Mouse (Mus musculus) stomach, embryonic 15.5 days (tissue): ENCODE data around the gene Yrdc. TPM values are rescaled to one million over a fixed set of nuclear protein-coding genes. Genes with fewer than 3 reads are reported as not detected.

Experiments used
- ATAC-seq: fragments of 200-750 bp; cut with Nextera tagmentation; 2 replicates; pipeline ENCODE4 v1.8.0; 2017; ENCODE audit warnings: low read depth, moderate number of reproducible peaks, moderate TSS enrichment; ENCODE audit not compliant: insufficient read depth, low FRiP score
- H3K27ac ChIP-seq: fragments of 300-500 bp; sonication (generic); 2 replicates; pipeline ENCODE4 v1.5.1; 2015; ENCODE audit warnings: mild to moderate bottlenecking, inconsistent platforms
- H3K27me3 ChIP-seq: fragments of 300-500 bp; sonication (generic); replicated peaks from 2 replicates; pipeline ENCODE4 v1.6.1; 2015; ENCODE audit warnings: inconsistent platforms
- H3K36me3 ChIP-seq: fragments of 300-500 bp; sonication (generic); 2 replicates; pipeline ENCODE4 v1.6.1; 2015; ENCODE audit warnings: inconsistent platforms
- H3K4me1 ChIP-seq: fragments of 300-500 bp; sonication (generic); 2 replicates; pipeline ENCODE4 v1.6.1; 2015; ENCODE audit warnings: inconsistent platforms
- H3K4me2 ChIP-seq: fragments of 300-500 bp; sonication (generic); 2 replicates; pipeline ENCODE4 v1.6.1; 2015; ENCODE audit warnings: mild to moderate bottlenecking, inconsistent platforms
- H3K4me3 ChIP-seq: fragments of 300-500 bp; sonication (generic); replicated peaks from 2 replicates; pipeline ENCODE4 v1.5.1; 2015; ENCODE audit warnings: inconsistent platforms
- H3K9ac ChIP-seq: fragments of 300-500 bp; sonication (generic); 2 replicates; pipeline ENCODE4 v1.6.1; 2015; ENCODE audit warnings: inconsistent platforms
- H3K9me3 ChIP-seq: fragments of 300-500 bp; sonication (generic); 2 replicates; pipeline ENCODE4 v1.6.1; 2016; ENCODE audit warnings: inconsistent platforms
- WGBS: fragments of 180-500 bp; shearing (Covaris S2); methylation state at CpG from one replicate; pipeline ENCODE4 v1.1.7; 2015; 5-methylcytosine and 5-hydroxymethylcytosine counted together
- polyA plus RNA-seq: library from polyadenylated mRNA; unstranded; fragments of >200 nt; fragmentation: Nextera tagmentation; extraction: Ambion mirVana; gene quantifications from 2 replicates; pipeline ENCODE4 v1.2.1, GENCODE M21; 2015

Gene Yrdc
- 34.2 and 36.1 TPM in 2 replicates for polyA plus RNA-seq

DNA sequence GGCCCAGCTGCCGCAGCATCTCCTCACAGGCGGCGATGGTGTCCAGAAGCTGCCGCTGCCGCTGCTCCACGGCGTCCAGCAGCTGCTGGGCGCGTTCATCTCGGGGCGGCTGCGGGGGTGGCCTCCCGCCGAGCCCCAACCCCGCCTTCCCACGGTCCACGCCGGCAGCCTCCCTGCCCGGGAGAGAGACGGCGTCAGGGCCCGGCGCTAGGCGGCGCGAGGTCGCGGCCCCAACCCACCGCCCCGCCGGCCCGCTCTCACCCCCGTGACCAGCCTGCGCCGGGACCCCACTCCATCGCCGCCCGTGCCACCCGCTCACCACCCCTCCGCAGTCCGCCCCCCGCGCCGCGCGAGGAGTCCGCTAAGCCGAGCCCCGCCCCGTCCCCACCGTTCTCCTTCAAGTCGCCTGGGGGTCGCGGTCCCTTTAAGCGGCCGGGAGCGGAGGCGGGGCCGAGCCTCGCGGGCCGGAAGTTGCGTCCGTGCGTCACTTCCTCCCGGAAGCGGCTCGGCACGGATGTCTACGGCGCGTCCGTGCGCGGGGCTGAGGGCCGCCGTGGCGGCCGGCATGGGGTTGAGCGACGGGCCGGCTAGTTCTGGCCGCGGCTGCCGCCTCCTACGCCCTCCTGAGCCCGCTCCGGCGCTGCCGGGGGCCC lies at the start of gene Yrdc:
Gene Yrdc, plus strand, starts transcription at position 419 of the 653 bp plus-strand sequence.
- H3K9me3 ChIP-seq: no peaks in the 10 kb centered on the region
- peaks cover 22% of the 10 kb centered on the region for H3K4me1 ChIP-seq
- peaks cover 18% of the 10 kb centered on the region for H3K36me3 ChIP-seq
- ATAC-seq: peak; percentile 94
- peak within 1 kb of the TSS; percentile 94 for H3K27ac ChIP-seq
- peak within 1 kb of the TSS; percentile 81 for H3K4me2 ChIP-seq
- H3K4me3 ChIP-seq: peak within 1 kb of the TSS; percentile 98
- under 1% methylated on average over 85 of the region's 90 CpGs for WGBS
- no peaks in the 10 kb centered on the region for H3K27me3 ChIP-seq
- peak within 1 kb of the TSS; percentile 76 for H3K9ac ChIP-seq

DNA sequence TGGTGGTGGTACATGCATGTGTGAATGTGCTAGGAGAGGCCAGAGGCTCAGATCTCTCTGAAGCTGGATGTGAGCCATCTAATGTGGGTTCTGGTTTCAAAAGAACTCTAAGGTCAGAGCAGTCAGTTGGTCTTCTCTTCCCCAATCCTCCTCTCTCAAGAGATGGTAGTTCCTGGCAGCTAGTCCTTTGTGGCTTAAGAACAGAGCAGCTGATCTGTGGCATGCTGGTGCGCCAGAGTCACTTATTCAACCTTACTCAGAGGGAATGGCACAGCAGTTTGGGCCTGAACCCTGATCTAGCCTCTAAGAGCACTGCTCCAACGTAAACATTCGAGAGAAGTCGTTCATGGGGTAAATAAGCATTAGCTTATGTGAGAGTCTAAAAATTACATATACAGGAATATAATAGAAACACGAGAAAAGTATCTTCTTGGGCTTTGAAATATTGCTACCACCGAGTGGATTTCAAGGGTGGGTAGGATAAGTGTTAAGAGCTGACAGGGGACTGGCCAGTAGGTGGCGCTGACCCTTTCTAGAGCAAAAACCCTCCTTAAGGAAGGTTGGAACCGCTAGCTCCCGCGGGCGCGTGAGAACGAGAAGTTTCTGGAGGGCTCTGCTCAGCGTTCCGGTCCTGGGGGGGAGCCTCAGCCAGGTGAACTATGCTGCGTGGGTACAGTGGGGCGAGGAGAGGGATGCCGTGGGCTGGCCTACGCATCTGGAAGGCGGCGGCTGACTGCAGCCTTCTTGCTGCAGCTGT lies 48.7 kb upstream of the Yrdc start, which contains the start of gene Mtf1:
Gene Mtf1, plus strand, starts transcription at position 553 of the 757 bp plus-strand sequence.
- Histone ChIP-seq H3K4me2 (peak within 1 kb of the TSS; percentile 84), H3K4me1 (peaks cover 15% of the 10 kb centered on the region), H3K9ac (peak within 1 kb of the TSS; percentile 89), H3K4me3 (peak within 1 kb of the TSS; percentile 96), H3K9me3 (no peaks in the 10 kb centered on the region), H3K27ac (peak within 1 kb of the TSS; percentile 99), H3K36me3 (peaks cover 38% of the 10 kb centered on the region; the same call in 1 of the 2 replicates), H3K27me3 (no peaks in the 10 kb centered on the region)
- ATAC-seq: peak; percentile 70
- WGBS: 3% methylated on average over 21 of the region's 21 CpGs

DNA sequence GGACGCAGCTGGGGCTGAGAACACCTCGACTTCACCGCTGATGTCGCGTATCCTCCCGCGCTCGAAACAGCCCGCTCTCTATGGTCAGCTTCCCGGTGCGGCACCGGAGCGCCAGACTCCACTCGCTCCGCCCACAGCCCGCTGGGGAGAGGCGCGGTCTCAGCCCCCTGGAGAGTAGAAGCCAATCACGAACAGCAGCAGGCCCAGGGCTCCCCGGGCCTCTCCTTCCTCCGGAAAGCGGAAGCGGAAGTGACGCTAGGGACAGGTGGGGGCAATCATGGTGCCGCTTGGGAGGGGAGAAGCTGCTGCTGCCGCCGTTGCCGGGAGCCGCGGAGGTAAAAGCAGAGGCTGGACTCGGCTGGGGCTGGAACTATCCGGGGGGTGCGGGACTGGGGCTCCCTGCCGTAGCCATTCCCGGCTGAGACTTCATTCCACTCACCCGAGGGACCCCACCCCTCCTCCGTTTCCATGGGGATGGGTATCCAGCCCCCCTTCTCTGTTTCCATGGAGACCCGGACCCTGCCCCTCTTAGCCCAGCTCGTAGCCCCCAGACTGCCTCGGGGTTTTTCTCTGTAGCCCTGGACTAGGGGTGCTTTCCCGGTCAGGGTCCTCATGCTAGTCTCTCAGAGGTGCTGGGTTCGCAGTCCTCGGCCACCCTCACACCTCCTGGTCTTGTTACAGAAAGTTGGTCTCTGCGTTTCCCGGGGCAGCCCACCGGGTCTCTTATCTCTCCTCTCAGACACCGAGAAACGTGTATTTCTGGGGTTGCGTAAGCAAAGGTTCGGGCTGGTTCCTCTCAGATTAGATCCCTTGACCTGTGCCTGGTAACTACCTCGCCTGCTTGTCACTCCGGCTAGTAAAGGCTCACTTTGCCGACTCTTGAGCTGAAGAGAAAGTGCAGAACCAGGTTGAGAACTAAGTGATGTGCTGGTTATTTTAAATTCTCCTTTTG lies 47.9 kb upstream of the Yrdc start:
- H3K36me3 ChIP-seq: peaks cover 38% of the 10 kb centered on the region; the same call in 1 of the 2 replicates
- no peaks in the 10 kb centered on the region for H3K9me3 ChIP-seq
- WGBS: 1% methylated on average over 53 of the region's 53 CpGs
- peak overlapping the region; percentile 96 for H3K4me3 ChIP-seq
- ATAC-seq: peak; percentile 100
- H3K27me3 ChIP-seq: no peaks in the 10 kb centered on the region
- peak overlapping the region; percentile 89 for H3K9ac ChIP-seq
- H3K27ac ChIP-seq: peak overlapping the region; percentile 99
- H3K4me2 ChIP-seq: peak overlapping the region; percentile 84
- peaks cover 15% of the 10 kb centered on the region for H3K4me1 ChIP-seq

DNA sequence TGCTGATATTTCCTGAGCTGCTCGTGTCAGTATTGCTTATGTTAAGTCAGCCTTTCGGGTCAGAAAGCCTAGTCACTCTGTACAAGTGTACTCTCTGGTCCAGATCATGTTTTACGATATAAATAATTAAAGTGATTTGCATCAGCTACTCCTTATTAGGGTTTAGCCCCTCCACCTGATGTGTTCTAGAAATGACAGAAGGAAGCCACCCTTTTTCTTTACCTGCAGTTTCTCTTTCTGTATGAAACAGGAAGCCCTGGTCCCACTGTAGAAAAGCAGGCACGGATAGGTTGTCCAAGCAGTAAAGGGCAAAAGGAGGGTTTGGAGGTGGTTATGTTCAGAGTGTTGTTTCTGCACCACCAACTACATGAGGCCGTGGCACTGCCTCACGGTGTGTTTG lies 47.1 kb upstream of the Yrdc start:
- H3K4me2 ChIP-seq: peak overlapping the region; percentile 84
- H3K36me3 ChIP-seq: peaks cover 38% of the 10 kb centered on the region; the same call in 1 of the 2 replicates
- H3K27me3 ChIP-seq: no peaks in the 10 kb centered on the region
- ATAC-seq: no peak
- 73% methylated on average over 6 of the region's 6 CpGs for WGBS
- peaks cover 15% of the 10 kb centered on the region for H3K4me1 ChIP-seq
- no peak overlapping the region for H3K27ac ChIP-seq
- H3K9me3 ChIP-seq: no peaks in the 10 kb centered on the region
- H3K4me3 ChIP-seq: peak overlapping the region; percentile 96
- no peak overlapping the region for H3K9ac ChIP-seq

DNA sequence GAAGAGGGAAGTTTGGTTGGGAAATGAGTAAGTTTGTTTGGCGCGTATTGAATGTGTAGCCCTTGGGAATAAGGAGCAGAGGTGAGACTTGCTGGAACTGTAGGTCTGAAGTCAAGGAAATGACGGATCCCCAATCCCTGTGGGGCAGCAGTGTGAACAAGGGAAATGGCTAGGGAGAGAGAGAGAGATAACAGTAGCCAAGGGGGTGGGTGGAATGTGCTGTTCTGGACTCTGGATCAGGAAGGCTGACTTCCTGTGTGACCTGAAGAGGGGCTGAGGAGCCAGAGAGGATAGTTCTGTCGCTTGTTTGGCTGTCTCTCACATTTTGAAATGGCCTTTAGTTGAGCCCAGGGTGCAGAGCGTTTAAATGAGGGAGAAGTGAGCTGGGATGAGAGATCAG lies 42.0 kb upstream of the Yrdc start:
- Histone ChIP-seq H3K27ac (no peak overlapping the region), H3K4me3 (no peak overlapping the region), H3K4me1 (peaks cover 1% of the 10 kb centered on the region), H3K9me3 (no peaks in the 10 kb centered on the region), H3K4me2 (no peak overlapping the region), H3K36me3 (peaks cover 20% of the 10 kb centered on the region; the same call in 1 of the 2 replicates), H3K9ac (no peak overlapping the region), H3K27me3 (no peaks in the 10 kb centered on the region)
- ATAC-seq: no peak
- 69% methylated on average over 5 of the region's 5 CpGs for WGBS

DNA sequence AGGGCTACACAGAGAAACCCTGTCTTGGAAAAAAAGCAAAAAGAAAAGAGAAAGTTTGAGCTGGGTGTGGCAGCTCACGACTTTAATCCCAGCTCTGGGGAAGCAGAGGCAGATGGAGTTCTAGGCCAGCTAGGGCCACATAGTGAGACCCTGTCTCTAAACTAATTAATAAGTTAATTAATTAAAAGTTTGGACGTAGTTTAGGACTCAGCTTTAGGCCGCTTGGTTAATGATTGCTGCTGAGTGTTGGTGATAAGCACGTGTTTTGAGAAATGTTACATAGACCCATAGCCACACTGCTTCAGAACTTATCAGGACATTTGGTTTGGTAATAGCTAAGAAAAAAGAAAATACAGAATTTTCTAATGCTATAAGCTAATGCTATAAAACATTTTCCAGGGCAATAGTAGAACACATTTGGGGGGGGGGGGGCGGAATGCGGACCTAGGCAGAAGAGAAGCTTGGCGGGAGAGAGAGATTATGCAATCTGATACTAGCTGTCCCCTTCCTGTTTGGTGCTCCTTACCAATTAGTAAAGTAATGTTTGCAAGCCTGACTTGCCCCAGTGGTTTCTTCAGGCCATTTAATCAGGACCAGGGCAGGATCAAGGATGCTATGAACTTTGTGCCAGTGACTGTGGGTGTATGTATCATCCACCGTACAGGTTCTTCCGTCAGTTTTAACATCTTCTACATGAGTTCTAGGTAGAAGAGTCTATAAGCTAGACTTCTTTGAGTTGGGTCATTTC lies 41.2 kb upstream of the Yrdc start:
- Histone ChIP-seq H3K27me3 (no peaks in the 10 kb centered on the region), H3K27ac (no peak overlapping the region), H3K9ac (no peak overlapping the region), H3K36me3 (peaks cover 20% of the 10 kb centered on the region; the same call in 1 of the 2 replicates), H3K9me3 (no peaks in the 10 kb centered on the region), H3K4me1 (no peaks in the 10 kb centered on the region), H3K4me2 (no peak overlapping the region), H3K4me3 (no peak overlapping the region)
- WGBS: 77% methylated on average over 9 of the region's 9 CpGs
- ATAC-seq: no peak

DNA sequence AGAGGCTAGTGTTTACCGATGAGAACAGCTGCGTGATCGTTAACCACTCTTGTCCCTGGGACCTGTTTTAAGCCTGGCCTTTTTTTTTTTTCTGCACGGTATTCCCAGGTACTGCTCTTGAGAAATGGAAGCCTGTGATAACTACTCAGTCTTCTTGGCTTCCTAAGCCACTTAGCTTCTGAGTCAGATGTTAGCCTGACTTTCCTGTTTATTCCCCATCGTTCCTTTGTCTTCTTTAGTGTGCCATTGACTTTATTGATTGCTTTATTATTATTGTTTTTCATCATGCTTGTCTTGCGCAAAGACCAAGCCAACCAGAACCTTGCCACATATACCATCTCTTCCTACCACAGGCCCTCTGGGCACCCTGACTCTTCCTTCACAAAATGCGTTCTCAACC lies 40.4 kb upstream of the Yrdc start:
- Histone ChIP-seq H3K9ac (no peak overlapping the region), H3K4me2 (no peak overlapping the region), H3K27ac (no peak overlapping the region), H3K36me3 (peaks cover 12% of the 10 kb centered on the region; the same call in 1 of the 2 replicates), H3K27me3 (no peaks in the 10 kb centered on the region), H3K4me3 (no peak overlapping the region), H3K4me1 (no peaks in the 10 kb centered on the region), H3K9me3 (no peaks in the 10 kb centered on the region)
- WGBS: 81% methylated on average over 7 of the region's 7 CpGs
- no peak for ATAC-seq

DNA sequence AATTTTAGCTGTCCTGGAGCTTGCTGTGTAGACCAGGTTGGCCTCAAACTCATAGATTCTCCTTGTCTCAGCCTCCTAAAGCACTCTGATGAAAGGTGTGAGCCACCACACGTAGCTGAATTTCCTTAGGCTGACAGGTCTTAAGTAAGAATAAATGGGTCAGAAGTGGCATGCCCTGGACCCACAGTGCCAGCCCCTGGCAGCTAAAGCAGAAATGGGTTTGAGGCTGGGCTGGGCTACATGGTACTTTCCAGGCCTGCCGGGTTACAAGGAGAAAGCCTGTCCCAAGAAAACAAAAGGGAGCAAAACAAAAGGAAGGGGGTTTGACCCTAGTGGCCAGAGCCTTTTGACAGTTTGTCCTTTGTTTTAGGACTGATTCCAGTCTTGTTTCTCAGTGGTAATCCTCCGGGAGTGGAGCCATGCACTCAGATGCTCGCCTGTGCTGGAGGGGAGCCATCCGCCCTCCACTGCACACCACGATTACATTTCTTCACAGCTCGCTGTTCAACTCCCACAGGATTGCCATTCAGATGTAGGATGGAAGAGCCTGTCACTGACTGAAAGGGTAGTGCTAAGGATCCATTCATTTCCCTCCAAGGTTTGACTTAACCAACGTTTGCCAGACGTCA lies 39.0 kb upstream of the Yrdc start:
- Histone ChIP-seq H3K4me3 (no peak overlapping the region), H3K4me1 (no peaks in the 10 kb centered on the region), H3K27me3 (no peaks in the 10 kb centered on the region), H3K36me3 (peaks cover 3% of the 10 kb centered on the region; the same call in 1 of the 2 replicates), H3K9me3 (no peaks in the 10 kb centered on the region), H3K9ac (no peak overlapping the region), H3K27ac (no peak overlapping the region), H3K4me2 (no peak overlapping the region)
- WGBS: 64% methylated on average over 9 of the region's 9 CpGs
- no peak for ATAC-seq

DNA sequence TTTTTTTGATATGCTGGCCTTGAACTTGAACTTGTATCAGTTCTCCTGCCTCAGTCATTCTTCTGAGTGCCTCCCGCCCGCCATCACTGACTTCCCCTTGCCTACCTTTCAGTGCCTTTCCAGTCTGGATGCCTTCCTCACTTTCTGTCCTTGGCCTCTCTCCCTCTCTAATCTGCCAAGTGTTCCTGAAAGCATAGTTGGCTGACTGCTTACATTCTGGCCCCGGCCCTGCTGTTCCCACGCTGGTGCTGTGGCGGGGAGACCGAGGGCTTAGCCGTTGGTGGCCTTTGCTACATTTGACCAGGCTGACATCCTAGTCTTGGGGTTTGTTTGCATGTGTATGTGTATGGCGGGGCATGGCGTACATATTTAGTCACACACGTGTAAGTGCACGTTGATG lies 34.6 kb upstream of the Yrdc start:
- Histone ChIP-seq H3K9me3 (no peaks in the 10 kb centered on the region), H3K27ac (no peak overlapping the region), H3K4me2 (no peak overlapping the region), H3K4me1 (0 out of 2 replicates have a peak, but pooled peaks cover 10% of the 10 kb centered on the region), H3K27me3 (no peaks in the 10 kb centered on the region), H3K4me3 (no peak overlapping the region), H3K36me3 (peaks cover 5% of the 10 kb centered on the region), H3K9ac (no peak overlapping the region)
- ATAC-seq: no peak
- 93% methylated on average over 11 of the region's 11 CpGs for whole genome bisulfite sequencing

DNA sequence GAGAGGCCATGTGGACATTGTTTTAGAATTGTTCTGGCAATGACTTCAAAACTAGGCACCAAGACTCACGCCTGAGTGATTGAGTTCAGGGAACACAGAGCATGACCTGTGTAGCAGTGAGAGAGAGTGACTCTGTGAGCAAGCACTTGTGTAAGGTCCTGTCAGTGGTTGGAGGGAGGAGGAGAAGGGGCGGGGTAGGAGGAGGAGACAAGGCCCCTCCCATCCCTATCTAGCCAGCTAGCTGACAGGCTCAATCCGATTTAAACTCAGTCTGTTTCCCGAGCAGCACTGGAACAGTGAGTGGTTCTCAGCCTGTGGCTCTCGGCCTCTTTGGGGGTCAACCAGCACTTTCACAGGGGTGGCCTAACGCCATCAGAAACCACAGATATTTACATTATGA lies 32.7 kb upstream of the Yrdc start:
- no peaks in the 10 kb centered on the region for H3K27me3 ChIP-seq
- 0 out of 2 replicates have a peak, but pooled peaks cover 10% of the 10 kb centered on the region for H3K4me1 ChIP-seq
- H3K9me3 ChIP-seq: no peaks in the 10 kb centered on the region
- H3K4me2 ChIP-seq: no peak overlapping the region
- no peak overlapping the region for H3K27ac ChIP-seq
- ATAC-seq: peak; percentile 92
- H3K9ac ChIP-seq: no peak overlapping the region
- WGBS: 19% methylated on average over 6 of the region's 6 CpGs
- no peak overlapping the region for H3K4me3 ChIP-seq
- peaks cover 5% of the 10 kb centered on the region for H3K36me3 ChIP-seq
